8 mouse cellular contexts compared by ENCODE assay signal in the genomic region with DNA sequence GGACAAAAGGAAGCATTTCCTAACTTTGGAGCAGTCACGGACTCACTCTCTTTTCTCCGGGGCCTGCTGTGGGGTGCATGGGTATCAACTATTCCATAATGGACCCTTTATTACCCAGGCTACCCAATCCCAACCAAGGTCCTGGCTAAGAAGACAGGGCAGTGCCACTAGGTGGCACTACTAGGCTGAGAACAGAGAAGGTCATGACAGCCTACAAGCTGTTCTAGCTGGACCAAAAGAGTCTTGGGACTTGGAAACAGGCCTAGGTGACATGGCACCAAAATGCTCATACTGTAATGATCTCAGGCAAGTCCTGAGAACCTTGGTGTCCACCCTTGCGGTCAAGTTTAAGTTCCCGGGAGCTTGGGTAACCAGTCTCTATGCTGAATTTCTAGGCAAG. TPM values are rescaled to one million over a fixed set of nuclear protein-coding genes. Genes with fewer than 3 reads are reported as not detected.
DNase-seq lines count a peak whose midpoint lies in the region; ATAC-seq and TF ChIP-seq lines count a peak whose summit lies in the region.

No protein-coding gene starts in this region.

- H3K36me3 ChIP-seq in liver, embryonic 11.5 days (ENCODE audit: control insufficient read depth, insufficient read depth, low read length): no peaks in the 10 kb centered on the region
- no peaks in the 10 kb centered on the region for H3K36me3 ChIP-seq in lung, embryonic 14.5 days (ENCODE audit: insufficient read depth)

- H3K4me1 ChIP-seq in liver, embryonic 11.5 days (replicated peaks; ENCODE audit: control insufficient read depth, insufficient read depth, low read length): peaks cover 6% of the 10 kb centered on the region; the same call in 1 of the 2 replicates
- 0 out of 2 replicates have a peak, but pooled peaks cover 2% of the 10 kb centered on the region for H3K4me1 ChIP-seq in lung, embryonic 14.5 days (ENCODE audit: insufficient read depth)

- intact Hi-C loops in left cerebral cortex, postnatal 36 days (cut with DNase I): no loop called here

- no peak overlapping the region for H3K9ac ChIP-seq in liver, embryonic 11.5 days (ENCODE audit: low read depth, low read length)
- H3K9ac ChIP-seq in lung, embryonic 14.5 days: no peak overlapping the region

- H3K27me3 ChIP-seq in liver, embryonic 11.5 days (replicated peaks; ENCODE audit: control insufficient read depth, insufficient read depth, low read length): peaks cover 23% of the 10 kb centered on the region
- peaks cover 5% of the 10 kb centered on the region; the same call in 1 of the 2 replicates for H3K27me3 ChIP-seq in lung, embryonic 14.5 days (ENCODE audit: insufficient read depth, low read length)

- H3K9me3 ChIP-seq in liver, embryonic 11.5 days (ENCODE audit: control insufficient read depth, low read length): no peaks in the 10 kb centered on the region
- H3K9me3 ChIP-seq in lung, embryonic 14.5 days (ENCODE audit: low read depth, low read length): no peaks in the 10 kb centered on the region

- peak; percentile 76 for TF ChIP-seq CTCF in lung, embryonic 14.5 days (IDR thresholded peaks at IDR 0.05; ENCODE audit: low read depth)

- H3K4me2 ChIP-seq in liver, embryonic 11.5 days: no peak overlapping the region
- H3K4me2 ChIP-seq in lung, embryonic 14.5 days: no peak overlapping the region

- DNase-seq in liver (peak; percentile 66), NIH3T3 (ENCODE audit: low read depth) (peak; percentile 79)
- no peak for DNase-seq in liver, embryonic 11.5 days (ENCODE audit: low spot score)
- DNase-seq in cerebellum, postnatal 36 days: peak; percentile 80
- peak; percentile 77 for DNase-seq in lung, embryonic 14.5 days
- peak; percentile 42 for DNase-seq in ovary, postnatal 36 days (ENCODE audit: low spot score)
- DNase-seq in left cerebral cortex, postnatal 36 days (ENCODE audit: low spot score in 2 of 2): no peak

- no peak overlapping the region for H3K4me3 ChIP-seq in liver, embryonic 11.5 days (ENCODE audit: low read depth, low read length)
- no peak overlapping the region for H3K4me3 ChIP-seq in lung, embryonic 14.5 days (ENCODE audit: low read depth, low read length)

- ATAC-seq in liver, embryonic 11.5 days (replicated peaks; ENCODE audit: low FRiP score): no peak
- ATAC-seq in hematopoietic stem cell, adult 5-6 weeks (replicated peaks in 1 of 2; ENCODE audit: insufficient read depth in 1 of 2, low FRiP score in 2 of 2, low TSS enrichment in 1 of 2, low read depth in 1 of 2, poor library complexity in 2 of 2, severe bottlenecking in 2 of 2): peak; percentile 38 to 51; a peak in 2 of 4 replicates
- no peak for ATAC-seq in lung, embryonic 14.5 days (ENCODE audit: insufficient read depth)

- no peak overlapping the region for H3K27ac ChIP-seq in liver, embryonic 11.5 days (ENCODE audit: low read depth, low read length)
- H3K27ac ChIP-seq in lung, embryonic 14.5 days (ENCODE audit: low read depth): no peak overlapping the region

- WGBS in liver, embryonic 11.5 days: 59% methylated on average over 4 of the region's 4 CpGs
- WGBS in lung, embryonic 14.5 days: 65% methylated on average over 4 of the region's 4 CpGs

RNA-seq across cellular contexts. Expression of a gene that starts 5.3 kb away (rescaled TPM):
- polyA plus RNA-seq in liver, embryonic 11.5 days (2014; fragmentation: Nextera tagmentation; extraction: Ambion mirVana): 27.7 and 28.5 TPM in 2 replicates
- total RNA-seq in hematopoietic stem cell, adult 5-6 weeks (2017): 16.6 and 19.4 TPM in 2 replicates
- 7.5 and 7.9 TPM in 2 replicates for polyA plus RNA-seq in lung, embryonic 14.5 days (2014; fragmentation: Nextera tagmentation; extraction: Ambion mirVana)
- total RNA-seq in left cerebral cortex, postnatal 36 days (2021): 10 to 100 TPM; 60.1 to 61.2 TPM

RNA-seq across cellular contexts. Expression of a gene that starts 5.6 kb away (rescaled TPM):
- 1.0 and 1.3 TPM in 2 replicates for polyA plus RNA-seq in liver, embryonic 11.5 days (2014; fragmentation: Nextera tagmentation; extraction: Ambion mirVana)
- not detected in 2 replicates for total RNA-seq in hematopoietic stem cell, adult 5-6 weeks (2017)
- 2.1 and 2.6 TPM in 2 replicates for polyA plus RNA-seq in lung, embryonic 14.5 days (2014; fragmentation: Nextera tagmentation; extraction: Ambion mirVana)
- total RNA-seq in left cerebral cortex, postnatal 36 days (2021): 100 to 1,000 TPM; 114 to 121 TPM

RNA-seq across cellular contexts. Expression of a gene that starts 38.8 kb away (rescaled TPM):
- 19.9 and 20.7 TPM in 2 replicates for polyA plus RNA-seq in liver, embryonic 11.5 days (2014; fragmentation: Nextera tagmentation; extraction: Ambion mirVana)
- 12.5 and 22.1 TPM in 2 replicates for total RNA-seq in hematopoietic stem cell, adult 5-6 weeks (2017)
- 27.1 and 28.4 TPM in 2 replicates for polyA plus RNA-seq in lung, embryonic 14.5 days (2014; fragmentation: Nextera tagmentation; extraction: Ambion mirVana)
- 10 to 100 TPM; 60.7 to 71.5 TPM for total RNA-seq in left cerebral cortex, postnatal 36 days (2021)

Comparison
In these comparisons a context has a peak if more than half of its experiments do, and no peak if none do; other contexts are left out.
1. DNase-seq: peak in liver (single experiment), NIH3T3 (single experiment), cerebellum, postnatal 36 days (2 of 2), lung, embryonic 14.5 days (single experiment) and ovary, postnatal 36 days (single experiment); none in liver, embryonic 11.5 days (single experiment) and left cerebral cortex, postnatal 36 days (0 of 2).
2. ATAC-seq: peak in hematopoietic stem cell, adult 5-6 weeks (2 of 2); none in liver, embryonic 11.5 days (single experiment) and lung, embryonic 14.5 days (single experiment).
3. RNA of a gene that starts 5.6 kb away (total RNA-seq): 114 to 121 TPM in left cerebral cortex, postnatal 36 days; not detected in hematopoietic stem cell, adult 5-6 weeks; every median in the first group is over 100 times any median in the second.